In the genomic region with DNA sequence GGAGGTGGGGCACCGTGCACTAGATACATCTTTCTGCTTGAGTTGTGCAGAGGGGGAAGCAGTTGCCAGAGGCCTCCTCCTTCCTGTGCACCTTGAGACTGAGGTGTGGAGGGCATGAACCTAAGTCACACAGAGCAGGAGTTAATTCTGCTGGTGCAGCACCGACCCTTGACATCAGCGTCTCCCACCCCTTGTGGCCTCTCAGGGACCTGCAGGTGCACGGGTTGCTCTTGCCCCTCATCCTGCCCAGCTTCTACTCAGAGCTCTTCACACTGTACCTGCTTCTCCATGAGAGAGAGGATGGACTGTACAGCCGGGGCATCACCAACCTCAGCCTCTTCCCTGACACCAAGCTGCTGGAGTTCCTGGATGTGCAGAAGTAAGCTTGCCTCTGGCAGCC, we compare ENCODE assay signal across 21 mouse cellular contexts. TPM values are rescaled to one million over a fixed set of nuclear protein-coding genes. Genes with fewer than 3 reads are reported as not detected.
DNase-seq lines count a peak whose midpoint lies in the region; ATAC-seq and TF ChIP-seq lines count a peak whose summit lies in the region.
"Had no signal": no experiment of that assay in that cellular context is flagged by ENCODE, and none has a peak within 500 bp of the region (broad histone marks: within the 10 kb centered on the region; RNA-seq: fewer than 3 reads in every experiment).

No protein-coding gene starts in this region.

- no peak overlapping the region for H3K4me2 ChIP-seq in hindbrain, embryonic 16.5 days (ENCODE audit: low read length)
- H3K4me2 ChIP-seq: intestine, embryonic 15.5 days had no signal

- TF ChIP-seq CTCF in spleen, adult 2 months (IDR thresholded peaks at IDR 0.05; ENCODE audit: extremely low read depth, insufficient read depth, insufficient read length, insufficient replicate concordance): no peak

- WGBS in hindbrain, embryonic 16.5 days: 63% methylated on average over 5 of the region's 5 CpGs
- 58% methylated on average over 5 of the region's 5 CpGs for WGBS in hindbrain, embryonic 10.5 days
- WGBS in spleen, adult 2 months: 29% methylated on average over 5 of the region's 5 CpGs

- no peak for DNase-seq in hindbrain, embryonic 10.5 days (ENCODE audit: low spot score)
- DNase-seq in spleen, adult 2 months (ENCODE audit: low read depth in 1 of 2, low spot score in 2 of 2): no peak
- no peak for DNase-seq in spleen, postnatal 4 days (ENCODE audit: low spot score in 2 of 2)
- peak; percentile 72 for DNase-seq in naive thymus-derived CD4-positive, alpha-beta T cell, adult 2 months (ENCODE audit: low read depth)
- no peak for DNase-seq in frontal cortex, postnatal 36 days (ENCODE audit: low spot score in 2 of 2)
- DNase-seq in right cerebral cortex, postnatal 14 days: no peak
- no peak for DNase-seq in frontal cortex, postnatal 14 days (ENCODE audit: low spot score in 2 of 2)
- DNase-seq: adrenal gland, postnatal 10 days; cerebellum, postnatal 25 days; gastrocnemius, postnatal 36 days; lung, postnatal 10 days; right cerebral cortex, postnatal 4 days had no signal

- ATAC-seq in hindbrain, embryonic 16.5 days: 0 out of 2 replicates have a peak, but pooled peaks have one; percentile 10
- ATAC-seq: intestine, embryonic 15.5 days had no signal

- no peaks in the 10 kb centered on the region for H3K36me3 ChIP-seq in hindbrain, embryonic 16.5 days (ENCODE audit: control insufficient read depth, insufficient read depth, low read length)
- H3K36me3 ChIP-seq in hindbrain, embryonic 10.5 days: no peaks in the 10 kb centered on the region
- no peaks in the 10 kb centered on the region for H3K36me3 ChIP-seq in spleen, adult 2 months (ENCODE audit: control insufficient read depth, insufficient read depth, low read length)
- H3K36me3 ChIP-seq: embryonic facial prominence, embryonic 12.5 days; forebrain, embryonic 12.5 days; heart, embryonic 13.5 days; intestine, embryonic 15.5 days; midbrain, embryonic 10.5 days had no signal

- no peaks in the 10 kb centered on the region for H3K9me3 ChIP-seq in hindbrain, embryonic 16.5 days (ENCODE audit: control insufficient read depth, low read length)
- no peaks in the 10 kb centered on the region for H3K9me3 ChIP-seq in hindbrain, embryonic 10.5 days
- H3K9me3 ChIP-seq: embryonic facial prominence, embryonic 12.5 days; forebrain, embryonic 12.5 days; heart, embryonic 13.5 days; intestine, embryonic 15.5 days; midbrain, embryonic 10.5 days had no signal

- H3K4me1 ChIP-seq in hindbrain, embryonic 16.5 days (ENCODE audit: control insufficient read depth, insufficient read depth, low read depth, low read length): no peaks in the 10 kb centered on the region; the same call in 1 of the 2 replicates
- peaks cover 34% of the 10 kb centered on the region for H3K4me1 ChIP-seq in hindbrain, embryonic 10.5 days (replicated peaks)
- H3K4me1 ChIP-seq in spleen, adult 2 months (ENCODE audit: control insufficient read depth, insufficient read depth, insufficient read length): no peaks in the 10 kb centered on the region; the same call in 1 of the 2 replicates

- no peak overlapping the region; the same call in 1 of the 2 replicates for H3K9ac ChIP-seq in hindbrain, embryonic 16.5 days (ENCODE audit: low read depth, low read length)
- H3K9ac ChIP-seq: embryonic facial prominence, embryonic 12.5 days; forebrain, embryonic 12.5 days; heart, embryonic 13.5 days; intestine, embryonic 15.5 days had no signal

- TF ChIP-seq POLR2A in spleen, adult 2 months (IDR thresholded peaks at IDR 0.05; ENCODE audit: low read depth, low read length): no peak

- no peaks in the 10 kb centered on the region; the same call in 1 of the 2 replicates for H3K27me3 ChIP-seq in hindbrain, embryonic 16.5 days (replicated peaks; ENCODE audit: control insufficient read depth, insufficient read depth, low read length)
- peaks cover 33% of the 10 kb centered on the region for H3K27me3 ChIP-seq in hindbrain, embryonic 10.5 days (ENCODE audit: insufficient read depth, poor library complexity, severe bottlenecking)
- no peaks in the 10 kb centered on the region for H3K27me3 ChIP-seq in spleen, adult 2 months (ENCODE audit: control insufficient read depth, insufficient read depth, low read length)
- H3K27me3 ChIP-seq: intestine, embryonic 15.5 days had no signal

- no peak overlapping the region for H3K27ac ChIP-seq in hindbrain, embryonic 16.5 days (ENCODE audit: low read depth, low read length)
- H3K27ac ChIP-seq in hindbrain, embryonic 10.5 days: no peak overlapping the region
- peak overlapping the region; percentile 22 for H3K27ac ChIP-seq in spleen, adult 2 months (ENCODE audit: insufficient read depth, low read length)
- H3K27ac ChIP-seq: forebrain, embryonic 12.5 days; heart, embryonic 13.5 days; intestine, embryonic 15.5 days had no signal

- no peak overlapping the region for H3K4me3 ChIP-seq in hindbrain, embryonic 16.5 days (ENCODE audit: low read length)
- H3K4me3 ChIP-seq in hindbrain, embryonic 10.5 days: no peak overlapping the region
- H3K4me3 ChIP-seq in spleen, adult 2 months (ENCODE audit: extremely low read depth, insufficient read depth, insufficient read length): no peak overlapping the region
- H3K4me3 ChIP-seq: forebrain, embryonic 12.5 days; heart, embryonic 13.5 days; intestine, embryonic 15.5 days had no signal

RNA-seq across cellular contexts. Expression of a gene that starts 15.6 kb away (rescaled TPM):
- polyA plus RNA-seq in hindbrain, embryonic 16.5 days (2015; fragmentation: Nextera tagmentation; extraction: Ambion mirVana): 5.2 and 6.2 TPM in 2 replicates
- 0.18 and 0.47 TPM in 2 replicates for polyA plus RNA-seq in hindbrain, embryonic 10.5 days (2016; fragmentation: Nextera tagmentation; extraction: Ambion mirVana)
- 2.9 and 3.0 TPM in 2 replicates for polyA plus RNA-seq in spleen, adult 2 months (2012; rRNA removed)

RNA-seq across cellular contexts. Expression of a gene that starts 15.8 kb away (rescaled TPM):
- 2.1 and 2.7 TPM in 2 replicates for polyA plus RNA-seq in hindbrain, embryonic 16.5 days (2015; fragmentation: Nextera tagmentation; extraction: Ambion mirVana)
- polyA plus RNA-seq in hindbrain, embryonic 10.5 days (2016; fragmentation: Nextera tagmentation; extraction: Ambion mirVana): 0.77 and 1.1 TPM in 2 replicates
- polyA plus RNA-seq in spleen, adult 2 months (2012; rRNA removed): 58.9 and 64.3 TPM in 2 replicates

RNA-seq across cellular contexts. Expression of a gene that starts 21.2 kb away (rescaled TPM):
- not detected in 2 replicates for polyA plus RNA-seq in hindbrain, embryonic 16.5 days (2015; fragmentation: Nextera tagmentation; extraction: Ambion mirVana)
- polyA plus RNA-seq in hindbrain, embryonic 10.5 days (2016; fragmentation: Nextera tagmentation; extraction: Ambion mirVana): not detected in 2 replicates
- 0.25 and 0.35 TPM in 2 replicates for polyA plus RNA-seq in spleen, adult 2 months (2012; rRNA removed)
- polyA plus RNA-seq: embryonic facial prominence, embryonic 12.5 days; forebrain, embryonic 12.5 days; heart, embryonic 13.5 days; hindbrain, embryonic 11.5 days; intestine, embryonic 15.5 days; liver, embryonic 11.5 days; midbrain, embryonic 10.5 days; stomach, embryonic 14.5 days had no signal

RNA-seq across cellular contexts. Expression of a gene that starts 37.7 kb away (rescaled TPM):
- 0.49 and 0.71 TPM in 2 replicates for polyA plus RNA-seq in hindbrain, embryonic 16.5 days (2015; fragmentation: Nextera tagmentation; extraction: Ambion mirVana)
- polyA plus RNA-seq in hindbrain, embryonic 10.5 days (2016; fragmentation: Nextera tagmentation; extraction: Ambion mirVana): 0.68 and 0.88 TPM in 2 replicates
- polyA plus RNA-seq in spleen, adult 2 months (2012; rRNA removed): 3.5 and 5.5 TPM in 2 replicates
- polyA plus RNA-seq: stomach, embryonic 14.5 days had no signal

RNA-seq across cellular contexts. Expression of a gene that starts 50.5 kb away (rescaled TPM):
- 0.20 and 0.28 TPM in 2 replicates for polyA plus RNA-seq in hindbrain, embryonic 16.5 days (2015; fragmentation: Nextera tagmentation; extraction: Ambion mirVana)
- not detected in 2 replicates for polyA plus RNA-seq in hindbrain, embryonic 10.5 days (2016; fragmentation: Nextera tagmentation; extraction: Ambion mirVana)
- polyA plus RNA-seq in spleen, adult 2 months (2012; rRNA removed): 0.08 and 0.14 TPM in 2 replicates
- polyA plus RNA-seq: embryonic facial prominence, embryonic 12.5 days; forebrain, embryonic 12.5 days; heart, embryonic 13.5 days; hindbrain, embryonic 11.5 days; intestine, embryonic 15.5 days; liver, embryonic 11.5 days; stomach, embryonic 14.5 days had no signal

Comparison
In these comparisons a context has a peak if more than half of its experiments do, and no peak if none do; other contexts are left out.
1. RNA of a gene that starts 15.8 kb away (polyA plus RNA-seq): 58.9 to 64.3 TPM in spleen, adult 2 months; 2.1 to 2.7 TPM in hindbrain, embryonic 16.5 days and 0.77 to 1.1 TPM in hindbrain, embryonic 10.5 days; every median in the first group is over 10 times any median in the second.